10 mouse cellular contexts compared by ENCODE assay signal in the genomic region with DNA sequence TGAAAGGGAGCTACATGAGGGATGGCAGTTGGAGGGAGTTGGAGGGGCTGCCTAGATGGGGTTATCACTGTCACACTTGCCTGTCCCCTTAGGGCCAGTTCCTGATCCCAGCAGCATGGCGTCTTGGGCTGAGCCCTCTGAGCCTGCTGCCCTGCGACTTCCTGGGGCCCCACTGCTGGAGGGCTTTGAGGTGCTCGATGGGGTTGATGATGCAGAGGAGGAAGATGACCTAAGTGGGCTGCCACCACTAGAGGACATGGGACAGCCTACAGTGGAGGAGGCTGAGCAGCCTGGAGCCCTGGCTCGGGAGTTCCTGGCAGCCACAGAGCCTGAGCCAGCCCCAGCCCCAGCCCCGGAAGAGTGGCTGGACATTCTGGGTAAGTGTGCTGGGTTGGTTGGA. TPM values are rescaled to one million over a fixed set of nuclear protein-coding genes. Genes with fewer than 3 reads are reported as not detected.
A peak's percentile ranks its signal among the peaks of the same experiment; 100 is the strongest.
DNase-seq lines count a peak whose midpoint lies in the region; ATAC-seq and TF ChIP-seq lines count a peak whose summit lies in the region.
"Had no signal": no experiment of that assay in that cellular context is flagged by ENCODE, and none has a peak within 500 bp of the region (broad histone marks: within the 10 kb centered on the region; RNA-seq: fewer than 3 reads in every experiment).

No protein-coding gene starts in this region.

- ATAC-seq in heart, embryonic 14.5 days (ENCODE audit: insufficient number of reproducible peaks, insufficient read depth, low FRiP score, low read depth) = no peak
- no peak for ATAC-seq in embryonic facial prominence, embryonic 12.5 days (ENCODE audit: insufficient number of reproducible peaks, insufficient read depth, low FRiP score, low TSS enrichment)
- ATAC-seq in liver, embryonic 12.5 days = no peak
- ATAC-seq: activated CD4-positive, CD25-positive, alpha-beta regulatory T cell, adult 4 months had no signal

- no peak for DNase-seq in heart, postnatal 36 days
- DNase-seq in 416B (ENCODE audit: low read depth) = peak; percentile 65
- no peak for DNase-seq in thymus, postnatal 36 days
- no peak for DNase-seq in gastrocnemius, adult 2 months
- DNase-seq in lung, postnatal 14 days = no peak
- DNase-seq: gastrocnemius, postnatal 36 days had no signal

- H3K4me2 ChIP-seq in heart, embryonic 14.5 days (ENCODE audit: low read length) = no peak overlapping the region
- 0 out of 2 replicates have a peak overlapping the region, but pooled peaks have one; percentile 2 for H3K4me2 ChIP-seq in embryonic facial prominence, embryonic 12.5 days (replicated peaks)
- peak overlapping the region; percentile 75 for H3K4me2 ChIP-seq in liver, embryonic 12.5 days

- peaks cover 46% of the 10 kb centered on the region for H3K36me3 ChIP-seq in heart, embryonic 14.5 days (ENCODE audit: control insufficient read depth, insufficient read depth, low read length)
- H3K36me3 ChIP-seq in embryonic facial prominence, embryonic 12.5 days = peaks cover 50% of the 10 kb centered on the region
- peaks cover 49% of the 10 kb centered on the region for H3K36me3 ChIP-seq in liver, embryonic 12.5 days

- no peak overlapping the region for H3K4me3 ChIP-seq in heart, embryonic 14.5 days (ENCODE audit: control insufficient read depth in 1 of 2, insufficient read depth in 1 of 2, low read depth in 1 of 2, low read length in 2 of 2)
- H3K4me3 ChIP-seq in embryonic facial prominence, embryonic 12.5 days = no peak overlapping the region
- peak overlapping the region; percentile 34 for H3K4me3 ChIP-seq in liver, embryonic 12.5 days
- H3K4me3 ChIP-seq in gastrocnemius, adult 2 months = no peak overlapping the region

- H3K4me1 ChIP-seq in heart, embryonic 14.5 days (ENCODE audit: control insufficient read depth in 2 of 2, insufficient read depth in 2 of 2, low read length in 2 of 2) = peaks cover 2 to 18% of the 10 kb centered on the region in 2 experiments; a peak in 3 of 4 replicates
- peaks cover 22% of the 10 kb centered on the region for H3K4me1 ChIP-seq in embryonic facial prominence, embryonic 12.5 days
- peaks cover 37% of the 10 kb centered on the region for H3K4me1 ChIP-seq in liver, embryonic 12.5 days

- H3K9ac ChIP-seq in heart, embryonic 14.5 days (ENCODE audit: low read length) = peak overlapping the region; percentile 30; the same call in 1 of the 2 replicates
- H3K9ac ChIP-seq in embryonic facial prominence, embryonic 12.5 days = no peak overlapping the region
- peak overlapping the region; percentile 96 for H3K9ac ChIP-seq in liver, embryonic 12.5 days

- WGBS in heart, embryonic 14.5 days = 64% methylated on average over 5 of the region's 5 CpGs
- 79% methylated on average over 5 of the region's 5 CpGs for WGBS in embryonic facial prominence, embryonic 12.5 days
- 30% methylated on average over 5 of the region's 5 CpGs for WGBS in liver, embryonic 12.5 days (ENCODE audit: insufficient replicate concordance)

- no peaks in the 10 kb centered on the region for H3K27me3 ChIP-seq in heart, embryonic 14.5 days (ENCODE audit: control insufficient read depth, insufficient read depth, low read length)
- no peaks in the 10 kb centered on the region for H3K27me3 ChIP-seq in embryonic facial prominence, embryonic 12.5 days
- H3K27me3 ChIP-seq in liver, embryonic 12.5 days (replicated peaks) = no peaks in the 10 kb centered on the region

- no peaks in the 10 kb centered on the region for H3K9me3 ChIP-seq in heart, embryonic 14.5 days (ENCODE audit: control insufficient read depth, low read length)
- no peaks in the 10 kb centered on the region for H3K9me3 ChIP-seq in embryonic facial prominence, embryonic 12.5 days
- no peaks in the 10 kb centered on the region for H3K9me3 ChIP-seq in liver, embryonic 12.5 days (replicated peaks)

- H3K27ac ChIP-seq in heart, embryonic 14.5 days (replicated peaks in 1 of 2; ENCODE audit: control insufficient read depth in 1 of 2, insufficient read depth in 1 of 2, low read depth in 2 of 2, low read length in 2 of 2) = no peak overlapping the region
- H3K27ac ChIP-seq in embryonic facial prominence, embryonic 12.5 days = no peak overlapping the region
- peak overlapping the region; percentile 94 for H3K27ac ChIP-seq in liver, embryonic 12.5 days
- no peak overlapping the region for H3K27ac ChIP-seq in gastrocnemius, adult 2 months

- intact Hi-C loops in heart, postnatal 36 days (cut with DNase I) = no loop called here
- intact Hi-C loops in gastrocnemius, adult 2 months (cut with DNase I) = no loop called here

- TF ChIP-seq CTCF in gastrocnemius, adult 2 months (IDR thresholded peaks at IDR 0.05) = no peak

RNA-seq across cellular contexts. Expression of a gene that starts 1.5 kb away (rescaled TPM):
- 79.3 and 85.7 TPM in 2 replicates for polyA plus RNA-seq in heart, embryonic 14.5 days (2014; fragmentation: Nextera tagmentation; extraction: Ambion mirVana)
- 10 to 100 TPM; 88.4 to 91.4 TPM for total RNA-seq in heart, postnatal 36 days (2021)
- polyA plus RNA-seq in embryonic facial prominence, embryonic 12.5 days (2016; fragmentation: Nextera tagmentation; extraction: Ambion mirVana) = 53.0 and 54.7 TPM in 2 replicates
- polyA plus RNA-seq in liver, embryonic 12.5 days (2016; fragmentation: Nextera tagmentation; extraction: Ambion mirVana) = 44.7 and 45.0 TPM in 2 replicates
- 10 to 100 TPM; 70.4 to 83.9 TPM for total RNA-seq in gastrocnemius, adult 2 months (2021)

RNA-seq across cellular contexts. Expression of a gene that starts 1.8 kb away (rescaled TPM):
- 189 and 209 TPM in 2 replicates for polyA plus RNA-seq in heart, embryonic 14.5 days (2014; fragmentation: Nextera tagmentation; extraction: Ambion mirVana)
- 100 to 1,000 TPM; 133 to 138 TPM for total RNA-seq in heart, postnatal 36 days (2021)
- 306 and 327 TPM in 2 replicates for polyA plus RNA-seq in embryonic facial prominence, embryonic 12.5 days (2016; fragmentation: Nextera tagmentation; extraction: Ambion mirVana)
- polyA plus RNA-seq in liver, embryonic 12.5 days (2016; fragmentation: Nextera tagmentation; extraction: Ambion mirVana) = 223 and 224 TPM in 2 replicates
- 100 to 1,000 TPM; 108 to 112 TPM for total RNA-seq in gastrocnemius, adult 2 months (2021)

RNA-seq across cellular contexts. Expression of a gene that starts 10.0 kb away (rescaled TPM):
- 13.0 and 13.2 TPM in 2 replicates for polyA plus RNA-seq in heart, embryonic 14.5 days (2014; fragmentation: Nextera tagmentation; extraction: Ambion mirVana)
- total RNA-seq in heart, postnatal 36 days (2021) = 10 to 100 TPM; 12.0 to 12.1 TPM
- polyA plus RNA-seq in embryonic facial prominence, embryonic 12.5 days (2016; fragmentation: Nextera tagmentation; extraction: Ambion mirVana) = 19.1 TPM in 2 replicates
- polyA plus RNA-seq in liver, embryonic 12.5 days (2016; fragmentation: Nextera tagmentation; extraction: Ambion mirVana) = 13.1 TPM in 2 replicates
- total RNA-seq in gastrocnemius, adult 2 months (2021) = 10 to 100 TPM; 11.9 to 14.6 TPM

RNA-seq across cellular contexts. Expression of a gene that starts 18.7 kb away (rescaled TPM):
- polyA plus RNA-seq in heart, embryonic 14.5 days (2014; fragmentation: Nextera tagmentation; extraction: Ambion mirVana) = 900 and 1,040 TPM in 2 replicates
- 1,000 to 10,000 TPM; 1,469 to 1,509 TPM for total RNA-seq in heart, postnatal 36 days (2021)
- polyA plus RNA-seq in embryonic facial prominence, embryonic 12.5 days (2016; fragmentation: Nextera tagmentation; extraction: Ambion mirVana) = 863 and 916 TPM in 2 replicates
- 841 and 876 TPM in 2 replicates for polyA plus RNA-seq in liver, embryonic 12.5 days (2016; fragmentation: Nextera tagmentation; extraction: Ambion mirVana)
- total RNA-seq in gastrocnemius, adult 2 months (2021) = 100 to 1,000 TPM; 777 to 924 TPM

RNA-seq across cellular contexts. Expression of a gene that starts 22.7 kb away (rescaled TPM):
- polyA plus RNA-seq in heart, embryonic 14.5 days (2014; fragmentation: Nextera tagmentation; extraction: Ambion mirVana) = 129 and 138 TPM in 2 replicates
- total RNA-seq in heart, postnatal 36 days (2021) = 100 to 1,000 TPM; 109 to 113 TPM
- polyA plus RNA-seq in embryonic facial prominence, embryonic 12.5 days (2016; fragmentation: Nextera tagmentation; extraction: Ambion mirVana) = 145 and 146 TPM in 2 replicates
- 85.6 and 86.6 TPM in 2 replicates for polyA plus RNA-seq in liver, embryonic 12.5 days (2016; fragmentation: Nextera tagmentation; extraction: Ambion mirVana)
- 100 to 1,000 TPM; 146 to 148 TPM for total RNA-seq in gastrocnemius, adult 2 months (2021)
